Mouse (Mus musculus) liver, embryonic 11.5 days (tissue): ENCODE measurements around the gene Slc18a3. TPM values are rescaled to one million over a fixed set of nuclear protein-coding genes. Genes with fewer than 3 reads are reported as not detected.

Experiments used
- ATAC-seq: fragments of 200-750 bp; cut with Nextera tagmentation; replicated peaks from 2 replicates; pipeline ENCODE4 v1.8.0; 2017; ENCODE audit warnings: moderate number of reproducible peaks, mild to moderate bottlenecking, moderate TSS enrichment, moderate library complexity; ENCODE audit not compliant: low FRiP score
- DNase-seq: peaks from one replicate; pipeline ENCODE4 v3.0.0-alpha.2; 2017; ENCODE audit warnings: low spot score
- H3K27ac ChIP-seq: fragments of 300-500 bp; sonication (generic); 2 replicates; pipeline ENCODE4 v1.5.1; 2014; ENCODE audit warnings: mild to moderate bottlenecking, low read depth, low read length, control low read depth
- H3K27me3 ChIP-seq: fragments of 300-500 bp; sonication (generic); replicated peaks from 2 replicates; pipeline ENCODE4 v1.6.1; 2014; ENCODE audit warnings: low read length, mixed read lengths; ENCODE audit not compliant: control insufficient read depth, insufficient read depth
- H3K36me3 ChIP-seq: fragments of 300-500 bp; sonication (generic); 2 replicates; pipeline ENCODE4 v1.6.1; 2014; ENCODE audit warnings: mild to moderate bottlenecking, low read length, moderate library complexity, mixed read lengths; ENCODE audit not compliant: control insufficient read depth, insufficient read depth
- H3K4me1 ChIP-seq: fragments of 300-500 bp; sonication (generic); replicated peaks from 2 replicates; pipeline ENCODE4 v1.6.1; 2014; ENCODE audit warnings: low read length, mixed read lengths; ENCODE audit not compliant: control insufficient read depth, insufficient read depth
- H3K4me2 ChIP-seq: fragments of 300-500 bp; sonication (generic); 2 replicates; pipeline ENCODE4 v1.6.1; 2014; ENCODE audit warnings: mild to moderate bottlenecking, control low read depth, moderate library complexity
- H3K4me3 ChIP-seq: fragments of 300-500 bp; sonication (generic); 2 replicates; pipeline ENCODE4 v1.5.1; 2014; ENCODE audit warnings: low read depth, low read length, control low read depth
- H3K9ac ChIP-seq: fragments of 300-500 bp; sonication (generic); 2 replicates; pipeline ENCODE4 v1.6.1; 2014; ENCODE audit warnings: low read depth, low read length, control low read depth
- H3K9me3 ChIP-seq: fragments of 300-500 bp; sonication (generic); 2 replicates; pipeline ENCODE4 v1.6.1; 2016; ENCODE audit warnings: low read length, inconsistent platforms, mixed read lengths; ENCODE audit not compliant: control insufficient read depth
- WGBS: fragments of 180-500 bp; shearing (Covaris S2); extraction: QIAGEN DNeasy Blood & Tissue Kit; methylation state at CpG from one replicate; pipeline ENCODE4 v1.1.7; 2014; 5-methylcytosine and 5-hydroxymethylcytosine counted together
- polyA plus RNA-seq: library from polyadenylated mRNA; unstranded; fragments of >200 nt; fragmentation: Nextera tagmentation; extraction: Ambion mirVana; gene quantifications from 2 replicates; pipeline ENCODE4 v1.2.1, GENCODE M21; 2014

The Slc18a3 gene
- polyA plus RNA-seq: 0.14 and 0.22 TPM in 2 replicates

- H3K27ac ChIP-seq: no peak within 1 kb of the TSS
- H3K27me3 ChIP-seq: peaks cover 77% of the 10 kb centered on the region
- peak within 1 kb of the TSS; percentile 27 for H3K4me3 ChIP-seq
- no peak within 1 kb of the TSS for H3K9ac ChIP-seq
- DNase-seq: no peak
- no peaks in the 10 kb centered on the region for H3K9me3 ChIP-seq
- H3K36me3 ChIP-seq: no peaks in the 10 kb centered on the region
- WGBS: 2% methylated on average over 63 of the region's 70 CpGs
- H3K4me1 ChIP-seq: 0 out of 2 replicates have a peak, but pooled peaks cover 2% of the 10 kb centered on the region
- H3K4me2 ChIP-seq: peak within 1 kb of the TSS; percentile 56
- ATAC-seq: no peak
These were observed at the start of gene Slc18a3 for GRCm38 (mm10) chr14:32464601-32465505. Gene Slc18a3 (minus strand): TSS chr14:32464850.

GRCm38 (mm10) chr14:32513336-32514032 lies 48.8 kb upstream of the Slc18a3 start, which contains the start of gene Ercc6:
Gene Ercc6 (plus strand): TSS chr14:32513521.
- H3K4me2 ChIP-seq: peak within 1 kb of the TSS; percentile 88
- H3K4me3 ChIP-seq: peak within 1 kb of the TSS; percentile 81
- H3K9me3 ChIP-seq: no peaks in the 10 kb centered on the region
- H3K4me1 ChIP-seq: peaks cover 20% of the 10 kb centered on the region
- DNase-seq: peak; percentile 94
- no peaks in the 10 kb centered on the region for H3K27me3 ChIP-seq
- peak; percentile 93 for ATAC-seq
- under 1% methylated on average over 62 of the region's 62 CpGs for WGBS
- peak within 1 kb of the TSS; percentile 86 for H3K9ac ChIP-seq
- peaks cover 7% of the 10 kb centered on the region for H3K36me3 ChIP-seq
- H3K27ac ChIP-seq: peak within 1 kb of the TSS; percentile 58; the same call in 1 of the 2 replicates

GRCm38 (mm10) chr14:32512912-32513311 lies 48.3 kb upstream of the Slc18a3 start:
- 35% methylated on average over 9 of the region's 9 CpGs for WGBS
- Histone ChIP-seq H3K9me3 (no peaks in the 10 kb centered on the region), H3K27me3 (no peaks in the 10 kb centered on the region), H3K9ac (peak overlapping the region; percentile 86), H3K4me3 (peak overlapping the region; percentile 81), H3K4me2 (peak overlapping the region; percentile 88), H3K27ac (0 out of 2 replicates have a peak overlapping the region, but pooled peaks have one; percentile 58), H3K4me1 (peaks cover 23% of the 10 kb centered on the region), H3K36me3 (peaks cover 7% of the 10 kb centered on the region)
- ATAC-seq (no peak; the same call in 1 of the 2 replicates), DNase-seq (no peak)

DNA sequence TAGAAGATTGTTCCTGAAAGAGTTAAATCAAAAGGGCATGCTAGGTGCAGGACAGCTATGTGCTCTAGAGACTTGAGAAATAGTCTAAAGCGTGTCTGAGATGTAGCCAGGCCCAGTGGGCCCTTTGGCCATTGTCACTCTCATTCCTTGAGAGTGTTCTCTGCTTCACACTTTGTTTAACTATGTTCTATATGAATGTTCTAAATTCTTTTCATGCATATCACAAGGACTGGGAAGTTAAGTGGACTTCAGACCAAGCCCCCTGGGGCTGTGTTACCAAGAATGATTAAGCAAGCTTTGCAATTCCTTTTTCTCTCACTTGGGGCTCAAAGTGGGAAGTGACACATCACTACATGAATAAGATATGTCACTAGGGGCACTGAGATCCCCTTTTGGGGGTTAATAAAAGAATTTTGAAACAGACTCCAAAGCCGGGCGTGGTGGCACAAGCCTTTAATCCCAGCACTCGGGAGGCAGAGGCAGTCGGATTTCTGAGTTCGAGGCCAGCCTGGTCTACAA lies 44.9 kb upstream of the Slc18a3 start:
- H3K4me2 ChIP-seq: no peak overlapping the region

DNA sequence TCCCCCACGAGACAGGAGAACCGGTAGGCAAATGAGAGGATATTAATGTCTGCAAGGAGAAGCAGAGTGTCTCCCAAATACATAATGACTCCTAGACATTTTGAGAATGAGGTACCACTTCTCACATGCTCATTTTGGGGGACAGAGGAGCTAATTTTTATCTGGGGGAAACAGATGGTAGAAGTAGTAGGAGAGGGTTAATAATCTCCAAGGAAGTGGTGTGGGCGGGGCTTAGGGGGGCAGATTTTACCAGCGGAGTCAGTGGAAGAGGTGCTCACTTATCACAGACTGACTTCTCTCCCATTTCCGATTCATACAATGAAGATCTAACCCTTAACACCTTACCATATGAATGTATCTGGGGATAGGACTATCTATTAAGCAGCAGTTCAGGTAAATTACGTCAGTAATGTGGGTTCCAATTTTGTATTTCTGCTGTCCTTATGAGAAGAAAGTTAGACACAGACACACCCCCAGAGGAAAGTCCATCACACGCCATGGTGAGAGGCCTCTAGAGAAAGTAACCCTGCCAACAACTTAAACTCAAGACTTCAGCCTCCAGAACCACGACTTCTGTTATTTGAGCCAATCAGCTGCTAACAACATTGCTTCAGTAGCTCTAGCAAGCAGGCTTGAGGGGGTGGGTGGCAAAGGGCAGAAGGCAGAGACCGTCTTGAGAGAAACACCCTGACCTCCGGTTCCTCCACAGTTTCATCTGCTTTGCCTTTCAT lies 43.6 kb upstream of the Slc18a3 start:
- no peak overlapping the region for H3K27ac ChIP-seq
- no peak overlapping the region for H3K4me3 ChIP-seq
- peaks cover 15% of the 10 kb centered on the region for H3K4me1 ChIP-seq
- no peaks in the 10 kb centered on the region for H3K36me3 ChIP-seq
- ATAC-seq (peak; percentile 68), DNase-seq (no peak)
- 0 out of 2 replicates have a peak overlapping the region, but pooled peaks have one; percentile 9 for H3K9ac ChIP-seq
- peak overlapping the region; percentile 33; the same call in 1 of the 2 replicates for H3K4me2 ChIP-seq
- no peaks in the 10 kb centered on the region for H3K9me3 ChIP-seq
- H3K27me3 ChIP-seq: no peaks in the 10 kb centered on the region
- 30% methylated on average over 10 of the region's 10 CpGs for WGBS

More for the DNA sequence above, 44.9 kb upstream of the Slc18a3 start:
- DNase-seq (no peak), ATAC-seq (no peak)
- Histone ChIP-seq H3K36me3 (no peaks in the 10 kb centered on the region), H3K4me1 (peaks cover 21% of the 10 kb centered on the region), H3K27ac (no peak overlapping the region), H3K4me3 (no peak overlapping the region), H3K27me3 (no peaks in the 10 kb centered on the region), H3K9ac (no peak overlapping the region), H3K9me3 (no peaks in the 10 kb centered on the region)
- whole genome bisulfite sequencing: 85% methylated on average over 6 of the region's 6 CpGs

DNA sequence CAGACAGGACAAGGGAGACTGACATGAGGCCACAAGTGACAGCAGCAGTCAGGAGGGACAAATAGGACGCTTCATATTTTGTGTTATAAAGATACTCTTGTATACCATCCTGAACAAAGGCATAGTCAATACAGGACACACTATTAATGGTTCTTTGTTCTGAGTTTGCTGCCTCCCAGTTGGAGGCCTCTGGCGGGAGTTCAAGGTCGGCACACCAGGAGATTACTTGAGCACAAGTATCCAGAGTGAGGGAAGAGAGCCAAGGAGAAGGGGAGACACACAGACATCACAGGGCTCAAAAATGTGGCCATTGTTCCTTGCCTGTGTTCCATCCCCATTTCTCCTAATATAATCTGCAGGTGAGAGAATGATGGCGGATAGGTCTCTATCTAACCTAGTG lies 42.6 kb upstream of the Slc18a3 start:
- Histone ChIP-seq H3K27me3 (peaks cover 3% of the 10 kb centered on the region; the same call in 1 of the 2 replicates), H3K27ac (no peak overlapping the region), H3K4me1 (peaks cover 11% of the 10 kb centered on the region), H3K9ac (no peak overlapping the region), H3K36me3 (no peaks in the 10 kb centered on the region), H3K9me3 (no peaks in the 10 kb centered on the region), H3K4me3 (no peak overlapping the region), H3K4me2 (no peak overlapping the region)
- no peak for DNase-seq
- no peak for ATAC-seq
- WGBS: 83% methylated on average over 4 of the region's 4 CpGs

DNA sequence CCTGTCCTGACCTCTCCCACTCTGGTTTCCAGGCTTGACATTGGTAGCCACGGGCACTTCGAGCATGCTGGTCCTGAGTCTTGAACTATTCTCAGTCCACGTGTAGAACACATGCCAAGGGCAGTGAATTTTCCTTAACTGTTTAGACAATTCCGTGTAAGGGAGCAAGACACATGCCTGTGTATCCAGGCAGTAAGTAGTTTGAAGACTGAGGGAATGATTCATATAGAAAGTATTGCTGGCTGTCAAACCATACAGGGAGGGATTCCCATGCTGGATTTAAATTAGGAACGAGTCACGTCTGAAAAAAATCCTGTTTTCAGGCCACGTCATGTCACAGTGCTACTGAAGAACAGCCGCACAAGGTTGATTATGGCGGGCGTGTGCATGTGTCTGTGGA lies 41.7 kb upstream of the Slc18a3 start:
- Histone ChIP-seq H3K27ac (no peak overlapping the region), H3K4me1 (peaks cover 11% of the 10 kb centered on the region), H3K27me3 (peaks cover 3% of the 10 kb centered on the region; the same call in 1 of the 2 replicates), H3K4me2 (no peak overlapping the region), H3K9me3 (no peaks in the 10 kb centered on the region), H3K36me3 (no peaks in the 10 kb centered on the region), H3K4me3 (no peak overlapping the region), H3K9ac (no peak overlapping the region)
- ATAC-seq (no peak), DNase-seq (no peak)
- WGBS: 84% methylated on average over 10 of the region's 10 CpGs

- Histone ChIP-seq H3K4me1 (peaks cover 9% of the 10 kb centered on the region), H3K9me3 (no peaks in the 10 kb centered on the region), H3K27ac (no peak overlapping the region), H3K4me2 (no peak overlapping the region), H3K4me3 (no peak overlapping the region), H3K36me3 (no peaks in the 10 kb centered on the region), H3K27me3 (peaks cover 3% of the 10 kb centered on the region; the same call in 1 of the 2 replicates), H3K9ac (no peak overlapping the region)
- WGBS: 85% methylated on average over 1 of the region's 1 CpGs
- DNase-seq (no peak), ATAC-seq (no peak)
These were observed 39.2 kb upstream of the Slc18a3 start for GRCm38 (mm10) chr14:32503897-32504296.
